In genomic region chr2:106427237-106427636, GRCm38 (mm10) we compare ENCODE assay signal across 23 mouse cellular contexts.
DNase-seq lines count a peak whose midpoint lies in the region; ATAC-seq and TF ChIP-seq lines count a peak whose summit lies in the region.
"Had no signal": no experiment of that assay in that cellular context is flagged by ENCODE, and none has a peak within 500 bp of the region (broad histone marks: within the 10 kb centered on the region; RNA-seq: fewer than 3 reads in every experiment).

No protein-coding gene starts in this region.

- DNase-seq in lung, postnatal 25 days (ENCODE audit: low spot score): no peak
- peak; percentile 84 for DNase-seq in embryonic facial prominence, embryonic 11.5 days (ENCODE audit: low spot score)
- DNase-seq in fibroblast of lung, adult 2 months (ENCODE audit: low read depth): peak; percentile 7
- DNase-seq in limb, embryonic 14.5 days (ENCODE audit: low spot score): peak; percentile 63
- DNase-seq in adrenal gland, postnatal 10 days: no peak
- DNase-seq in layer of hippocampus, postnatal 10 days (ENCODE audit: low spot score in 2 of 2): no peak
- DNase-seq in frontal cortex, adult 2 months (ENCODE audit: extremely low spot score in 1 of 2, low spot score in 1 of 2): no peak
- DNase-seq: adrenal gland, postnatal 25 days; cerebellum, adult 8-10 months; cerebellum, postnatal 36 days; heart, postnatal 4 days; kidney, postnatal 4 days; lung, adult 18-20 months; right cerebral cortex, postnatal 14 days; thymus, postnatal 14 days had no signal

- no peaks in the 10 kb centered on the region for H3K27me3 ChIP-seq in lung, embryonic 15.5 days
- no peaks in the 10 kb centered on the region for H3K27me3 ChIP-seq in embryonic facial prominence, embryonic 11.5 days (ENCODE audit: control insufficient read depth, insufficient read depth, low read length)
- no peaks in the 10 kb centered on the region for H3K27me3 ChIP-seq in limb, embryonic 14.5 days (ENCODE audit: control insufficient read depth, insufficient read depth, low read length)
- H3K27me3 ChIP-seq: forebrain, embryonic 12.5 days had no signal

- H3K4me3 ChIP-seq in lung, embryonic 15.5 days: no peak overlapping the region
- H3K4me3 ChIP-seq in embryonic facial prominence, embryonic 11.5 days (ENCODE audit: low read depth, low read length): no peak overlapping the region
- no peak overlapping the region for H3K4me3 ChIP-seq in limb, embryonic 14.5 days (replicated peaks; ENCODE audit: low read length)
- H3K4me3 ChIP-seq: forebrain, embryonic 12.5 days; heart, embryonic 10.5 days; liver, embryonic 12.5 days; midbrain, embryonic 10.5 days had no signal

- no peaks in the 10 kb centered on the region for H3K9me3 ChIP-seq in lung, embryonic 15.5 days
- H3K9me3 ChIP-seq in embryonic facial prominence, embryonic 11.5 days (replicated peaks; ENCODE audit: control insufficient read depth, low read length): no peaks in the 10 kb centered on the region
- H3K9me3 ChIP-seq in limb, embryonic 14.5 days (ENCODE audit: control insufficient read depth, low read length): no peaks in the 10 kb centered on the region
- H3K9me3 ChIP-seq: forebrain, embryonic 12.5 days; heart, embryonic 10.5 days; liver, embryonic 12.5 days; midbrain, embryonic 10.5 days had no signal

- H3K4me1 ChIP-seq in lung, embryonic 15.5 days: no peaks in the 10 kb centered on the region
- H3K4me1 ChIP-seq in embryonic facial prominence, embryonic 11.5 days (ENCODE audit: control insufficient read depth, insufficient read depth, low read length): no peaks in the 10 kb centered on the region; the same call in 1 of the 2 replicates
- peaks cover 29% of the 10 kb centered on the region for H3K4me1 ChIP-seq in limb, embryonic 14.5 days (ENCODE audit: control insufficient read depth, insufficient read depth, low read length)
- H3K4me1 ChIP-seq: liver, embryonic 12.5 days had no signal

- no peak overlapping the region for H3K27ac ChIP-seq in lung, embryonic 15.5 days
- H3K27ac ChIP-seq in embryonic facial prominence, embryonic 11.5 days (replicated peaks; ENCODE audit: low read depth, low read length): no peak overlapping the region
- no peak overlapping the region for H3K27ac ChIP-seq in limb, embryonic 14.5 days (replicated peaks; ENCODE audit: low read depth, low read length)
- H3K27ac ChIP-seq: forebrain, embryonic 12.5 days; heart, embryonic 10.5 days; hindbrain, postnatal 0 days; liver, embryonic 12.5 days; macrophage; midbrain, embryonic 10.5 days had no signal

- TF ChIP-seq POLR2A in limb, embryonic 14.5 days (IDR thresholded peaks at IDR 0.05; ENCODE audit: borderline replicate concordance, extremely low read depth, insufficient read depth, insufficient read length): no peak

- ATAC-seq in lung, embryonic 15.5 days (ENCODE audit: borderline replicate concordance, extremely low read depth, low FRiP score, low TSS enrichment): no peak
- ATAC-seq in embryonic facial prominence, embryonic 11.5 days (replicated peaks; ENCODE audit: insufficient number of reproducible peaks, low FRiP score, low TSS enrichment, low read depth): no peak
- ATAC-seq in limb, embryonic 14.5 days (ENCODE audit: low FRiP score, low read depth): peak; percentile 48; the same call in 1 of the 2 replicates
- ATAC-seq: hindbrain, postnatal 0 days; intestine, embryonic 16.5 days; liver, embryonic 12.5 days had no signal

- 0 out of 2 replicates have a peak overlapping the region, but pooled peaks have one; percentile 10 for H3K4me2 ChIP-seq in lung, embryonic 15.5 days
- no peak overlapping the region for H3K4me2 ChIP-seq in embryonic facial prominence, embryonic 11.5 days (ENCODE audit: low read depth, low read length)
- 0 out of 2 replicates have a peak overlapping the region, but pooled peaks have one; percentile 0 for H3K4me2 ChIP-seq in limb, embryonic 14.5 days (replicated peaks; ENCODE audit: low read depth, low read length, severe bottlenecking)
- H3K4me2 ChIP-seq: forebrain, embryonic 12.5 days; liver, embryonic 12.5 days had no signal

- 65% methylated on average over 7 of the region's 7 CpGs for WGBS in lung, embryonic 15.5 days
- WGBS in embryonic facial prominence, embryonic 11.5 days: 26% methylated on average over 7 of the region's 7 CpGs
- WGBS in limb, embryonic 14.5 days: 31% methylated on average over 7 of the region's 7 CpGs

- no peak overlapping the region for H3K9ac ChIP-seq in lung, embryonic 15.5 days
- no peak overlapping the region for H3K9ac ChIP-seq in embryonic facial prominence, embryonic 11.5 days (replicated peaks; ENCODE audit: low read length)
- no peak overlapping the region for H3K9ac ChIP-seq in limb, embryonic 14.5 days (ENCODE audit: low read depth, low read length, severe bottlenecking)
- H3K9ac ChIP-seq: forebrain, embryonic 12.5 days; liver, embryonic 12.5 days had no signal

- H3K36me3 ChIP-seq in lung, embryonic 15.5 days: no peaks in the 10 kb centered on the region
- H3K36me3 ChIP-seq in embryonic facial prominence, embryonic 11.5 days (replicated peaks; ENCODE audit: control insufficient read depth, insufficient read depth, low read depth, low read length): no peaks in the 10 kb centered on the region
- H3K36me3 ChIP-seq in limb, embryonic 14.5 days (ENCODE audit: control insufficient read depth, insufficient read depth, low read length): no peaks in the 10 kb centered on the region
- H3K36me3 ChIP-seq: forebrain, embryonic 12.5 days; heart, embryonic 10.5 days; liver, embryonic 12.5 days; midbrain, embryonic 10.5 days had no signal

Comparison
In these comparisons a context has a peak if more than half of its experiments do, and no peak if none do; other contexts are left out.
1. DNase-seq: peak in embryonic facial prominence, embryonic 11.5 days (single experiment), fibroblast of lung, adult 2 months (single experiment) and limb, embryonic 14.5 days (single experiment); none in lung, postnatal 25 days (single experiment), adrenal gland, postnatal 10 days (single experiment), layer of hippocampus, postnatal 10 days (0 of 2) and frontal cortex, adult 2 months (0 of 2).